Comparison of ENCODE assay signal across 7 mouse cellular contexts in the genomic region with DNA sequence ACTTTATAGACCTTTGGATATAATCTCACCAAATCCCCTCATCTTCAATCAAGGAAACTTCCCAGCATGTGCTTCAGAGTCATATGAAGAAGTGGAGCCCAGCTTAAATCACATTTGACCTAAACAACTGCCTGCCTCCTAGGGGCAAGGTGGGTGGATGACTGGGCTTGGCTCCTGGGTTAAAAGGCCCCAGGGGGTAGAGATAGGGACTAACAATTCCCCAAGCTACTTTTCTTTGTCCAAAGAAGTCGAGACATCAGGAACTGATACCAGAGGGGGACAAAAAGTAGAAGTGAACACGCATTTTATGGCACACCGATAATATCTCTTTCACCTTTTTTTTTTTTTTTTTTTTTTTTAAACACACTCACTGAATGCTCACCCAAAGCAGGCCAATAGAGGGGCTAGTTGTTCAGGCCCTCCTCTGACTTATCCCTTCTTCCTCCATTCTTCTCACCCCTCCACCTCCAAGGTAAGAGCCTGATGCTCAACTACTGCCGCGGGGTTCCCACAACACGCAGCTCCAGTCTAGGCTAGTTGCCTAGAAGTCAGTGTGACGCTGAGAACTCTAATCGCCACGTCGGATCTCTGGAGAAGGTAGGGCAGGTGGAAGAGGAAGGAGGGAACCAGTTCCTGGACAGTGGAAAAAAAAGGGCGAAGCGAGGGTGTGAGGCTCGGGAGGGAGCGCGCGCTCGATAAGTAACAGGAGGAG. TPM values are rescaled to one million over a fixed set of nuclear protein-coding genes. Genes with fewer than 3 reads are reported as not detected.
DNase-seq lines count a peak whose midpoint lies in the region; ATAC-seq and TF ChIP-seq lines count a peak whose summit lies in the region.

No protein-coding gene starts in this region.

- no peaks in the 10 kb centered on the region for H3K27me3 ChIP-seq in Patski
- H3K27me3 ChIP-seq in embryonic facial prominence, embryonic 13.5 days, result no peaks in the 10 kb centered on the region
- no peaks in the 10 kb centered on the region for H3K27me3 ChIP-seq in liver, embryonic 16.5 days (ENCODE audit: control insufficient read depth, insufficient read depth, low read depth, low read length)

- peak; percentile 71 for TF ChIP-seq CTCF in Patski (IDR thresholded peaks at IDR 0.05)

- H3K36me3 ChIP-seq in embryonic facial prominence, embryonic 13.5 days, result no peaks in the 10 kb centered on the region
- no peaks in the 10 kb centered on the region for H3K36me3 ChIP-seq in liver, embryonic 16.5 days (ENCODE audit: control insufficient read depth, insufficient read depth)

- CTCF ChIA-PET in Patski (lab: Charles Lee), result interaction anchor here (0.7 to 1.7 kb wide), 10 partner anchors 11 to 306 kb away, joined by 3 to 5 read pairs (median 3); no protein-coding TSS in a partner anchor

- H3K4me2 ChIP-seq in embryonic facial prominence, embryonic 13.5 days, result peak overlapping the region; percentile 82
- peak overlapping the region; percentile 100 for H3K4me2 ChIP-seq in liver, embryonic 16.5 days (ENCODE audit: low read depth, low read length)

- H3K9ac ChIP-seq in embryonic facial prominence, embryonic 13.5 days, result peak overlapping the region; percentile 68
- H3K9ac ChIP-seq in liver, embryonic 16.5 days (ENCODE audit: low read depth, low read length), result peak overlapping the region; percentile 65

- 1% methylated on average over 17 of the region's 17 CpGs for WGBS in embryonic facial prominence, embryonic 13.5 days
- WGBS in liver, embryonic 16.5 days (ENCODE audit: insufficient replicate concordance), result under 1% methylated on average over 17 of the region's 17 CpGs

- peak; percentile 60 for DNase-seq in CD4-positive, CD25-positive, alpha-beta regulatory T cell, adult 2 months (ENCODE audit: low read depth, low spot score)
- no peak for DNase-seq in Patski (ENCODE audit: low read depth, low spot score)
- DNase-seq in induced T-regulatory cell, adult 2 months (ENCODE audit: low read depth), result peak; percentile 71
- no peak for DNase-seq in layer of hippocampus, adult 8-10 months (ENCODE audit: low spot score in 2 of 2)

- POLR2A ChIA-PET in Patski (lab: Charles Lee), result interaction anchor here (0.6 to 3.6 kb wide), 18 partner anchors 9 to 540 kb away, joined by 3 to 22 read pairs (median 7); no protein-coding TSS in a partner anchor

- ATAC-seq in Patski, result peak; percentile 24
- no peak; the same call in 1 of the 2 replicates for ATAC-seq in embryonic facial prominence, embryonic 13.5 days (ENCODE audit: insufficient number of reproducible peaks, insufficient read depth, low FRiP score, low TSS enrichment, low read depth)
- no peak for ATAC-seq in liver, embryonic 16.5 days (ENCODE audit: low read depth)
- peak; percentile 31 for ATAC-seq in neutrophil, adult 5-6 weeks (ENCODE audit: extremely low read depth, insufficient number of reproducible peaks, low FRiP score, poor library complexity, severe bottlenecking)

- H3K9me3 ChIP-seq in embryonic facial prominence, embryonic 13.5 days, result no peaks in the 10 kb centered on the region
- no peaks in the 10 kb centered on the region for H3K9me3 ChIP-seq in liver, embryonic 16.5 days (replicated peaks; ENCODE audit: control insufficient read depth, low read length)

- H3K4me3 ChIP-seq in embryonic facial prominence, embryonic 13.5 days, result peak overlapping the region; percentile 85
- peak overlapping the region; percentile 81 for H3K4me3 ChIP-seq in liver, embryonic 16.5 days (ENCODE audit: low read depth, low read length)

- peak overlapping the region; percentile 96 for H3K27ac ChIP-seq in embryonic facial prominence, embryonic 13.5 days
- H3K27ac ChIP-seq in liver, embryonic 16.5 days (ENCODE audit: low read length), result peak overlapping the region; percentile 90

- in situ Hi-C loops in Patski (cut with MboI; ENCODE audit: low pct_unique_long_range_greater_than_20kb), result loop anchor here (5.0 kb wide), 3 partner anchors 106 to 266 kb away; no protein-coding TSS in a partner anchor

- H3K4me1 ChIP-seq in embryonic facial prominence, embryonic 13.5 days, result peaks cover 37% of the 10 kb centered on the region
- H3K4me1 ChIP-seq in liver, embryonic 16.5 days (ENCODE audit: control insufficient read depth, low read depth, low read length), result peaks cover 42% of the 10 kb centered on the region

RNA-seq across cellular contexts. Expression of a gene that starts 0.6 kb away (rescaled TPM):
- 853 TPM for polyA plus RNA-seq in Patski (2021)
- 411 and 420 TPM in 2 replicates for polyA plus RNA-seq in embryonic facial prominence, embryonic 13.5 days (2015; fragmentation: Nextera tagmentation; extraction: Ambion mirVana)
- polyA plus RNA-seq in liver, embryonic 16.5 days (2015; fragmentation: Nextera tagmentation; extraction: Ambion mirVana), result 77.1 and 78.5 TPM in 2 replicates
- total RNA-seq in neutrophil, adult 5-6 weeks (2017), result 318 and 362 TPM in 2 replicates
- total RNA-seq in layer of hippocampus, adult 8-10 months (2022), result 10 to 100 TPM; 87.0 to 94.5 (median 92.4) TPM

Comparison
In these comparisons a context has a peak if more than half of its experiments do, and no peak if none do; other contexts are left out.
1. DNase-seq: peak in CD4-positive, CD25-positive, alpha-beta regulatory T cell, adult 2 months (single experiment) and induced T-regulatory cell, adult 2 months (single experiment); none in Patski (single experiment) and layer of hippocampus, adult 8-10 months (0 of 2).
2. ATAC-seq: peak in Patski (single experiment) and neutrophil, adult 5-6 weeks (single experiment); none in embryonic facial prominence, embryonic 13.5 days (single experiment) and liver, embryonic 16.5 days (single experiment).